Mouse (Mus musculus) heart, postnatal 36 days (tissue): ENCODE measurements around the gene Zfp687. TPM values are rescaled to one million over a fixed set of nuclear protein-coding genes. Genes with fewer than 3 reads are reported as not detected.
"Not testable (repeated sequence)": the region's sequence is repeated elsewhere in the genome, so short reads cannot be mapped to it uniquely, and the experiment has no call there.

Experiments used
- DNase-seq, 2 experiments: peaks; one replicate each; pipeline ENCODE4 v3.0.0; 2021 to 2022
- intact Hi-C: fragments of 180-260 bp; cut with DNase I; formaldehyde crosslinking; loops from one replicate; pipeline ENCODE4 v1.15.1; 2025
- total RNA-seq, 2 experiments: library from RNA; stranded (reverse); gene quantifications; 2 replicates each; pipeline ENCODE4 v1.2.3; 2021

Gene Zfp687
- total RNA-seq, 2 experiments from 2014 or later, result 11.4 to 15.8 TPM

DNA sequence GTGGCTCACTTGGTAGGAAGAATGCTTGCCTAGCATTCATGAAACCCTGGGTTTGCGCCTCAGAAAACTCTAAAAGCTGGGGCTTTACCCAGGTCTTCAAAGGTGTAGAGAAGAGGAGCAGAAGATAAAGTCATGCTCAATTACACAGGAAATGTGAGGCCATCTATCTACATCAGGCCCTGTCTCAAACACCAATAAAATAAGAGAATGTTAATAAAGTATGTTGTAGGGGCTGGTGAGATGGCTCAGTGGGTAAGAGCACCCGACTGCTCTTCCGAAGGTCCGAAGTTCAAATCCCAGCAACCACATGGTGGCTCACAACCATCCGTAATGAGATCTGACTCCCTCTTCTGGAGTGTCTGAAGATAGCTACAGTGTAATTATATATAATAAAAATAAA is 5.7 kb upstream of the Zfp687 start:
- DNase-seq, intact Hi-C loops: not testable (repeated sequence)

- intact Hi-C loops, result no loop called here
- DNase-seq, result no peak
These were observed 3.5 kb upstream of the Zfp687 start for GRCm38 (mm10) chr3:95018741-95019140.

DNA sequence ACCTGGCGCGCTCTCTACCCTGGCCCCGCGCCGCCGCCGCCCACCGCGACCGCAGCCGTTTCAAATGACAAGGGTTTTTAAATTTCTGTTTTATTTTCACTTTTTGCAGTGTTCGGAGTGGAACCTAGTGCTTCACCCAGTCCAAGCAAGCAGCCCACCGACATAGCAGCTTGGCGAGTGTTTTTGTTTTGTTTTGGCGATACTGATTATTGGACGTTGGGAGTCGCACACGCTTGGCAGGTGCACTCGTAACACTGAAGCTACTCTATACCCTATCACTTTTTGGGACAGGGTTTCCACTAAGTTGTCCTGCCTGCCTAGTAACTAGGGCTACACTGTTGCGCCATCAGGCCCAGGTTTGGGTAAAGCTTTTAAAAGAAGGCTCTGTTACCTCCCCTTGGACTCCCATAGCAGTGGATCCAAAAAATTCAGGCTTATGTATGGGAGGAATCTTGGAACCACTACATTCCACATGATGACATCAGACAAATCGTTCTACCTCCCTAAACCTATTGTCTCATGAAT is 1.3 kb upstream of the Zfp687 start:
- intact Hi-C loops, result no loop called here
- no peak for DNase-seq

GRCm38 (mm10) chr3:95015891-95016531 is 763 bp upstream of the Zfp687 start:
- intact Hi-C loops, result no loop called here
- DNase-seq, result peak; percentile 94

- intact Hi-C loops, result no loop called here
- DNase-seq, result peak; percentile 41 to 49
These were observed 658 bp downstream of the Zfp687 start for GRCm38 (mm10) chr3:95014428-95015151.

GRCm38 (mm10) chr3:95013699-95014427 is 1.4 kb downstream of the Zfp687 start:
- intact Hi-C loops, result loop anchor here (2.0 kb wide), 1 partner anchor 37 kb away; no protein-coding TSS in a partner anchor
- no peak for DNase-seq

DNA sequence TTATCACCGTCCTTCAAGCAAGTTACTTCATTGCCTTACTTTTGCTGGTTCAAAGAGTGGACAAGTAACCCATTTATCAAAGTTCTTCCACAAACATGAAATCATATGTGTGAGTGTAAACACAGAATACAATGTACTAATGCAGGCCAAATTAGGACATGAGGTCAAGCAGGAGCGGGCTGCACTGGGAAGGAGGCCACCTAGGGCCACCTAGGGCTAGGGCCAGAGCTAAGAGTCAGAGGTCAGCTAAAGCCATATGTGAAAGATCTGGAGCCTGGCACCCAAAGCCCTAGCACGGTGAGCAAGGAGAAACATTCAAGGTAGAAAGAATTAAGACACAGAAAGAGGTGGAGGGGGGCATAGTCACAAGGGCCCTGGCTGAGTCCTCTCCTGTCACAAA is 2.3 kb downstream of the Zfp687 start:
- no peak for DNase-seq
- intact Hi-C loops, result loop anchor here (2.0 kb wide), 1 partner anchor 36 kb away; no protein-coding TSS in a partner anchor

- DNase-seq, result no peak
- intact Hi-C loops, result no loop called here
These were observed 4.9 kb downstream of the Zfp687 start for GRCm38 (mm10) chr3:95010396-95010795.

DNA sequence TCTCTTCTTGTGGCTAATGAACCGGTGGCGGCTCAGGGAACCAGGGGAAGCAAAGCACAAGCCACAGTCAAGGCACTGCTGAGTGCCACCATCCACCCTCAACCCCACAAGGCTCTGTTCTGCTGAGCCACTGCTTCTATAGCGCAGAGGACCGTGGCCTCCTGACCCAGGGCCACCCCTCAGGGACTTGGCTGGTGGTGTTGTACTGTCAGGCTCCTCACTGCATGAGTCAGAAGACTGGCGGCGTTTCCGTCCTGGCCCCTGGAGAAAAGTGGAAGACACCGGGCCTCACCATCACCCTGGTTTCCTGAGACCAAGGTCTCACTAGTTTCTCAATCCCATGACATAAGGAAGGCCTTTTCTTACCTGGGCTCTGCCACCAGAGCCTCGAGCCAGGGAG is 7.5 kb downstream of the Zfp687 start:
- no peak for DNase-seq
- intact Hi-C loops, result no loop called here

- intact Hi-C loops, result no loop called here
- DNase-seq, result no peak
These were observed 9.6 kb downstream of the Zfp687 start for GRCm38 (mm10) chr3:95005651-95006050.

GRCm38 (mm10) chr3:95003273-95003672 is 12.0 kb downstream of the Zfp687 start:
- intact Hi-C loops, result no loop called here
- no peak for DNase-seq

GRCm38 (mm10) chr3:95002569-95002968 is 12.7 kb downstream of the Zfp687 start:
- intact Hi-C loops, result no loop called here
- no peak for DNase-seq

GRCm38 (mm10) chr3:94996946-94997345 is 18.3 kb downstream of the Zfp687 start:
- DNase-seq, result peak; percentile 86 to 93
- intact Hi-C loops, result loop anchor here (1.0 to 5.0 kb wide), 3 partner anchors 22 to 110 kb away; partner anchors contain the start of genes Pi4kb and Psmb4

DNA sequence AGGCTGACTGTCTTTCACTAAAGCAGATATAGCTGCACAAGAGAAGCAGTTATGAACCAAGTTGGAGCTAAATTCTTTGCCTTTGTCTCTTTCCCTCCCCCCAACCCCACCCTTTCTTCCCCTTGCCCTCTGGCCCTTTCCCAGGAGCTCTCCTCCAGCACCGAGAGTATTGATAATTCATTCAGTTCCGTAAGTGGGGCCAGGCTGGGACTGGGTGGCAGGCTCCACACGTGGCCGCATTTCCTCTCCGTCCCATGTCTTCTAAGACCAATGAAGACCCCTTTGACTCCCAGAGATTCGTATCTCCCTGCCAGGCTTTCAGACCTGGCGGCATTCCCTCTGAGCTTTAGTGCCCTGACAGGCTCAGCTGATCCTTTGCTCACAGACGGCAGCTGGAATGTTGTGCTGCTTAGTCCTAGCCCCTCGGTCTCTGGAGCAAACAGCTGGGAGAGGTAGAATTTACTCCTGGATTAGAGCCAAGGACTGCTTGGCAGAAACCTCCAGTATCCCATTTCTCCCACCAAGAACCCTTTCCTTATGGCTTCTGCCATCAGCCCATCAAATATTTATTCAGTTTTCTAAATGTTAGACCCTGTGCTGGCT is 26.0 kb downstream of the Zfp687 start:
- peak in 1 of 2 experiments; percentile 25 for DNase-seq
- intact Hi-C loops, result no loop called here

- intact Hi-C loops, result no loop called here
- DNase-seq, result peak; percentile 72 to 84
These were observed 27.7 kb downstream of the Zfp687 start for GRCm38 (mm10) chr3:94987578-94987977.

DNA sequence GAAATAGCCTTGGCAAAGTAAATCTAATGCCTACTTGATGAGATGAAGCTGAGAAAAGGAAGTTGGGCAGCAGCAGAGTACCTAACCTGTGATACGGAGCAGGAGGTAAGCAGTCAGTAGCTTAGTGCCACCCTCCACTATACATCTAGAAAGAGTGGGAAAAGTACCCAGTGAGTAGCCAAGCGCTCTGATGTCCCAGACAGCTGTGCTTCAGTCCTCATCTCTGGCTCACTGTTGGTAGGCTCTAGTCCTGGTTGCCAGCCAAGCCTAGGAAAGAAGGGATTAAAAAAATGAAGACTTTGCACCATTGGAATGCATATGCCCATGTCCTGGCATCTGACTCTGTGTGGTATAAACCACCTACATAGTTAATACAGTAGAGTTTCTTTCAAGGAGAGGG is 29.7 kb downstream of the Zfp687 start:
- no peak for DNase-seq
- intact Hi-C loops, result no loop called here

- no peak for DNase-seq
- intact Hi-C loops, result no loop called here
These were observed 30.9 kb downstream of the Zfp687 start for GRCm38 (mm10) chr3:94984312-94984711.

- peak; percentile 86 to 94 for DNase-seq
- intact Hi-C loops, result loop anchor here (1.0 to 2.0 kb wide), 2 partner anchors 20 to 22 kb away; partner anchors contain the start of gene Rfx5
These were observed 40.5 kb downstream of the Zfp687 start, which contains the start of gene Pi4kb for GRCm38 (mm10) chr3:94974528-94975422. Gene Pi4kb (plus strand): TSS chr3:94974731.

DNA sequence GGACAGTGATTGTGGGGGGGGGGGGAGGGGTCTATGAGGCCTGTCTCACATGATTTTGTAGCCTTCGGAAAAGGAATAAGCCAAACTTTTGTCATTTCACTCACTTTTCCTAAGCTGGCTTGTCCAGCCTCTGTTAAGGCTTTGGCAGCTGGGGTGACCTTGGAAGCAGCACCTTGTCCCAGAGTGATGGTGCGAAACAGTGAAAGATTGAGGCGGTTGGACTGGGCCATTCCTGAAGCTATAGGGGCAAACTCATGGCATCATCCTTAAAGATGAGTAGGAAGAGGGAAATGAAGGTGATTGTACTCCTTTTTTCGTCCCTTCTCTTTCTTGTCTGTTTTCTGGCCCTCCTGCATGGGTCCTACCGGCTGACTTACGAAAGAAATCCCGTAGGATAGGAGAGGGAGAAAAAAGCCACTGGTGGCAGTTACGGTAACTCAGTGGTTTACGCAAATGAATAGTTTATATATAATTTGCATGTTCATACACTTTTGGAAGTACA is 41.2 kb downstream of the Zfp687 start:
- DNase-seq, result no peak
- intact Hi-C loops, result loop anchor here (1.0 to 2.0 kb wide), 2 partner anchors 20 to 23 kb away; partner anchors contain the start of gene Rfx5
